Mouse (Mus musculus) spleen, adult 2 months (tissue): ENCODE results near the gene Zbtb18.

ENCODE experiments used
- CTCF ChIP-seq: fragments of 200-500 bp; IDR thresholded peaks from 2 replicates; pipeline ENCODE4 v1.5.1; 2011; ENCODE audit warnings: mild to moderate bottlenecking, inconsistent platforms; ENCODE audit not compliant: insufficient read depth, insufficient read length, insufficient replicate concordance; ENCODE audit errors: extremely low read depth
- POLR2A ChIP-seq: fragments of 200-500 bp; IDR thresholded peaks from 2 replicates; pipeline ENCODE4 v1.6.1; 2011; ENCODE audit warnings: low read depth, low read length, inconsistent platforms

- TF ChIP-seq CTCF (no peak), POLR2A (no peak)
Measured at GRCm38 (mm10) chr1:177458456-177459389, 16.6 kb downstream of the Zbtb18 start.
